Mouse (Mus musculus) lung, embryonic 14.5 days (tissue): ENCODE results near the gene Lekr1. TPM values are rescaled to one million over a fixed set of nuclear protein-coding genes. Genes with fewer than 3 reads are reported as not detected.
A peak's percentile ranks its signal among the peaks of the same experiment; 100 is the strongest.

Source experiments
- ATAC-seq: fragments of 200-750 bp; cut with Nextera tagmentation; 2 replicates; pipeline ENCODE4 v1.8.0; 2017; ENCODE audit warnings: mild to moderate bottlenecking, moderate TSS enrichment, moderate library complexity; ENCODE audit not compliant: insufficient read depth
- DNase-seq: peaks from one replicate; pipeline ENCODE4 v3.0.0-alpha.2; 2015
- H3K27ac ChIP-seq: fragments of 300-500 bp; sonication (generic); 2 replicates; pipeline ENCODE4 v1.5.1; 2014; ENCODE audit warnings: low read depth, mild to moderate bottlenecking, moderate library complexity
- H3K27me3 ChIP-seq: fragments of 300-500 bp; sonication (generic); 2 replicates; pipeline ENCODE4 v1.6.1; 2014; ENCODE audit warnings: low read length, control low read depth; ENCODE audit not compliant: insufficient read depth
- H3K36me3 ChIP-seq: fragments of 300-500 bp; sonication (generic); 2 replicates; pipeline ENCODE4 v1.6.1; 2014; ENCODE audit warnings: control low read depth; ENCODE audit not compliant: insufficient read depth
- H3K4me1 ChIP-seq: fragments of 300-500 bp; sonication (generic); 2 replicates; pipeline ENCODE4 v1.6.1; 2014; ENCODE audit warnings: antibody characterized with exemption, control low read depth; ENCODE audit not compliant: insufficient read depth
- H3K4me2 ChIP-seq: fragments of 300-500 bp; sonication (generic); 2 replicates; pipeline ENCODE4 v1.6.1; 2014; ENCODE audit warnings: mild to moderate bottlenecking
- H3K4me3 ChIP-seq: fragments of 300-500 bp; sonication (generic); 2 replicates; pipeline ENCODE4 v1.5.1; 2014; ENCODE audit warnings: low read depth, low read length
- H3K9ac ChIP-seq: fragments of 300-500 bp; sonication (generic); 2 replicates; pipeline ENCODE4 v1.6.1; 2014
- H3K9me3 ChIP-seq: fragments of 300-500 bp; sonication (generic); 2 replicates; pipeline ENCODE4 v1.6.1; 2016; ENCODE audit warnings: low read depth, low read length, control low read depth
- CTCF ChIP-seq: IDR thresholded peaks from 2 replicates; pipeline ENCODE4 v1.5.1; 2016; ENCODE audit warnings: antibody characterized with exemption, low read depth
- WGBS: fragments of 180-500 bp; shearing (Covaris S2); extraction: QIAGEN DNeasy Blood & Tissue Kit; methylation state at CpG from one replicate; pipeline ENCODE4 v1.1.7; 2014; 5-methylcytosine and 5-hydroxymethylcytosine counted together
- polyA plus RNA-seq: library from polyadenylated mRNA; unstranded; fragments of >200 nt; fragmentation: Nextera tagmentation; extraction: Ambion mirVana; gene quantifications from 2 replicates; pipeline ENCODE4 v1.2.1, GENCODE M21; 2014

Gene Lekr1
- polyA plus RNA-seq, 1 experiment from 2014 or later: 9.5 TPM

DNA sequence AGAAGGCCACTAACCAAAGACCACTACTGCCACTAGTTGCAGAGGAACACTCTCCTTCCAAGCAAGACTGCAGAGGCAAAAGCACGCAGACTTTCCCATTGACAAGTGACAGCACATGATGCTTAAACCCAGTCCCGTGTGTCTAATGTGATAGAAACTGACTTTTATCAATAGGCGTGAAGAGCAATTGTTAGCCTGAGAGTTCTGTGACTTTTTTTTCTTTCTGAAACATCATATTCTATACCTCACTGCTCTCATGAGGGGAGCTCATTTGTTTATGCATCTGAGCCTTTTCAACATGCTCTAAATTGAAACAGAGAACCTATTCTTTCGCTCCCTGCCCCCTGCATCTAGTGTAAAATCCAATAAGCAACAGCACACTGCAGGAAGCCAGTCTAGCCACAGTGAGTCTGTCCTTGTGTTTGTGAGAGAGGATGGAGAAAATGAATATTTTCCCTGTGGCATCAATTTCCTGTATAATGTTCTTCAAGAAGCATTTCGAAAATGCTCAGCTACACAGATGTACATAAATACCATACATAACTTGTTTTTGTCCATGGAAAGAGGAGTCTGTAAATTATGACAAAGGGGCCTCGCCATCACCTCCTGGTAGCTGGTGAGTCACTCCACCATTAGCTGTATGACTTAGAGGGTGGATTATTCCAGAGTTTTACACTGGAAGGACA is 38.9 kb upstream of the Lekr1 start:
- no peak for TF ChIP-seq CTCF
- Histone ChIP-seq H3K4me1 (no peaks in the 10 kb centered on the region), H3K4me2 (no peak overlapping the region), H3K9me3 (no peaks in the 10 kb centered on the region), H3K27ac (no peak overlapping the region), H3K4me3 (no peak overlapping the region), H3K36me3 (no peaks in the 10 kb centered on the region), H3K9ac (no peak overlapping the region), H3K27me3 (no peaks in the 10 kb centered on the region)
- DNase-seq (no peak), ATAC-seq (no peak)
- WGBS: 84% methylated on average over 6 of the region's 6 CpGs

DNA sequence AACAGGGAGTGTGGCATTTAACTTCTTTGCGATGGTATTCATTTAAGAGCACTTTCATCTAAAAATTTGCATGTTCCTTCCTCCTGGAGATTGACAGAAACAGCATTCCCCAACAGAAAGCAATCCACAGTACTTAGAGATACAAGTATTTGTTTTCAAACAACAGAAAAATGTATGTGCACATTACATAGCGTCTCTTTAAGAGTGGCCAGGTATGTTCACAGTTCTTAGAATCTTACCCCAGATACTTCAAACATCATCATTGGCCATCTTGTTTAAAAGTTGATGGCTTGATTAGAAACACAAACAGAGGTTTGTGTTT is 38.4 kb upstream of the Lekr1 start:
- no peak for DNase-seq
- no peak overlapping the region for H3K27ac ChIP-seq
- no peaks in the 10 kb centered on the region for H3K27me3 ChIP-seq
- ATAC-seq: no peak
- no peak overlapping the region for H3K4me2 ChIP-seq
- no peak overlapping the region for H3K4me3 ChIP-seq
- H3K9ac ChIP-seq: no peak overlapping the region
- no peaks in the 10 kb centered on the region for H3K36me3 ChIP-seq
- 74% methylated on average over 2 of the region's 2 CpGs for WGBS
- H3K9me3 ChIP-seq: no peaks in the 10 kb centered on the region
- no peak for TF ChIP-seq CTCF
- no peaks in the 10 kb centered on the region for H3K4me1 ChIP-seq

DNA sequence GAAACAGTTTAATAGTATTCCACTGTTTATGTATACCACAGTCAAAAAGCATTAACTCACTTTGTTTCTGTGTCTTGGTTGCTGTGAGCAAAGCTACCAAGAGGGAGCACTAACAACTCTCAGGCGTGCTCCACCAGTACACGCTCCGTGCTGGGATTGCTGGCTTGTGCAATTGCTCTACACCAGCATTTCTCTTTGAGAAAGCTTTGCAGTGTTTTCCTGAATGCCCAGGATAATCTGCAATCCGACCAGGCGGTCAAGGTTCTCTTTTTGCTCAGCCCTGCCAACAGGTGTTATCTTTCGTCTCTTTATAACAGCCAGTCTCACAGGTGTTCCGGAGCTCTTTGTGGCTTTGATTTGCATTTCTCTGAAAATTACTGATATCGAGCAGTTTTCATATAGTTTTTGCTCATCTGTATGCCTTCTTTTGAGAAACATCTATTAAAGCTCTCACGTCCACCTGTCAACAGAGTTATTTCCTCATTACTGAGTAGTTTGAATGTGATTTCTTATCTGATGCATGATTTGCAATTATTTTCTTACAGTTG is 36.4 kb upstream of the Lekr1 start:
- 73% methylated on average over 9 of the region's 9 CpGs for WGBS
- H3K9me3 ChIP-seq: no peaks in the 10 kb centered on the region

DNA sequence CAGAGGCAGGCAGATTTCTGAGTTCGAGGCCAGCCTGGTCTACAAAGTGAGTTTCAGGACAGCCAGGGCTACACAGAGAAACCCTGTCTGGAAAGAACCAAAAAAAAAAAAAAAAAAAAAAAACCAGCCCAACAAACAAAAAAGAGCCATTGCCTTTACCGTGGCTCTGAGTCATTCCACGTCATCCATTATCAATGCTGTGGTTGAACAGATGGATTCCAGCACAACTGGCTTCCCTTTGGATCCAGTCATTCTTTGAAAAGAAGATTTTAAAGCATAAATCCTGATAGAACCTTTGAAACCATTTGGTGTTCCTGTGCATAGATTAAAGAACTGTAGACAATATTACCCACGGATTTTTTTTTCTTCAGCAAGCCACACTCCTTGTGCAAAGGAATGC is 32.4 kb upstream of the Lekr1 start:
- WGBS: 44% methylated on average over 4 of the region's 4 CpGs
- H3K4me1 ChIP-seq: peaks cover 3% of the 10 kb centered on the region; the same call in 1 of the 2 replicates
- TF ChIP-seq CTCF: no peak
- DNase-seq: no peak
- ATAC-seq: no peak
- H3K4me2 ChIP-seq: no peak overlapping the region
- H3K27ac ChIP-seq: no peak overlapping the region
- no peaks in the 10 kb centered on the region for H3K36me3 ChIP-seq
- no peaks in the 10 kb centered on the region for H3K27me3 ChIP-seq
- no peaks in the 10 kb centered on the region for H3K9me3 ChIP-seq
- H3K9ac ChIP-seq: no peak overlapping the region
- H3K4me3 ChIP-seq: no peak overlapping the region

More for the DNA sequence above, 36.4 kb upstream of the Lekr1 start:
- no peaks in the 10 kb centered on the region for H3K36me3 ChIP-seq
- no peaks in the 10 kb centered on the region for H3K4me1 ChIP-seq
- H3K27ac ChIP-seq: no peak overlapping the region
- H3K9ac ChIP-seq: no peak overlapping the region
- DNase-seq: no peak
- no peak overlapping the region for H3K4me3 ChIP-seq
- no peaks in the 10 kb centered on the region for H3K27me3 ChIP-seq
- no peak overlapping the region for H3K4me2 ChIP-seq
- ATAC-seq: no peak
- TF ChIP-seq CTCF: no peak

DNA sequence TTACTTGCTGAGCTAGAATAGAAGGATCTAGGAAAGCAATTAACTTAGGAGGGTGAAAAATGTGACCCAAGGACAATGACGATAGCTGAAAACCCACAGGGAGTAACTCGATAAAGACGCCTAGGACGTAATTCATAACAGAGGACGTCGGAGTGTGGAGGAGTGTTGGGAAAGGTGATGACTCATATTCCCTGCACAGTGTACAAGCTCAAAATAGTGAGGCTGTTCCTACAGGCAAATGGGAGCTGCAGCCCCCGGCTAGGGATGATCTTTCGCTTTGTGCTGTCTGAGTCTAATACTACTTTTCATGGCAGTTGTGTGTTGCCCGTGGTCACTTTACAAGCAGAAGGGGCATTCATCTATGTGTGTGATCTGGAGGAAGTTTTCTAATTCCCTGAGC is 30.0 kb upstream of the Lekr1 start:
- H3K36me3 ChIP-seq: no peaks in the 10 kb centered on the region
- no peak overlapping the region for H3K9ac ChIP-seq
- no peak for ATAC-seq
- WGBS: 30% methylated on average over 9 of the region's 9 CpGs
- H3K9me3 ChIP-seq: no peaks in the 10 kb centered on the region
- H3K4me3 ChIP-seq: no peak overlapping the region
- H3K27ac ChIP-seq: no peak overlapping the region
- peaks cover 3% of the 10 kb centered on the region; the same call in 1 of the 2 replicates for H3K4me1 ChIP-seq
- DNase-seq: no peak
- no peak for TF ChIP-seq CTCF
- H3K4me2 ChIP-seq: no peak overlapping the region
- no peaks in the 10 kb centered on the region for H3K27me3 ChIP-seq

DNA sequence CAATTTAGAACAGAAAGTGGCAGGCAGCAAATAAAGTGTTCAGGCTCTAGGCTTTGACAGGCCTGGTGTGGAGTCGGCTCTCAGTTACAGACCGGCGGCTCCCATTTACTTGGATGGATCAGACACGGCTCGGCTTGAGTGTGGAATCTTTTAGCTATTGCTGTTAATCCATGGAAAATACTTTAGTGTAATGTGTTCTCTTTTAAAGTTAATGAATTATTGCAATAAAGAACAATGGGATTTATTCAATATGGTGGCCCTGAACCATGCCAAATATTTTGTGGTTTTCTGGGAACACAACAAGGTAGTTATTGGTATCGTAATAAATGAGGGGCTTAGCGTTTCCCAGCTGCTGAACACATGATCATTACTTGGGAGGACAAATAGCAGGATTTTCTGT is 28.7 kb upstream of the Lekr1 start:
- H3K36me3 ChIP-seq: no peaks in the 10 kb centered on the region
- DNase-seq: peak; percentile 36
- H3K9ac ChIP-seq: no peak overlapping the region
- 35% methylated on average over 7 of the region's 7 CpGs for WGBS
- H3K9me3 ChIP-seq: no peaks in the 10 kb centered on the region
- no peak overlapping the region for H3K4me2 ChIP-seq
- no peak for TF ChIP-seq CTCF
- peaks cover 3% of the 10 kb centered on the region; the same call in 1 of the 2 replicates for H3K4me1 ChIP-seq
- H3K4me3 ChIP-seq: no peak overlapping the region
- H3K27ac ChIP-seq: no peak overlapping the region
- ATAC-seq: no peak
- no peaks in the 10 kb centered on the region for H3K27me3 ChIP-seq

DNA sequence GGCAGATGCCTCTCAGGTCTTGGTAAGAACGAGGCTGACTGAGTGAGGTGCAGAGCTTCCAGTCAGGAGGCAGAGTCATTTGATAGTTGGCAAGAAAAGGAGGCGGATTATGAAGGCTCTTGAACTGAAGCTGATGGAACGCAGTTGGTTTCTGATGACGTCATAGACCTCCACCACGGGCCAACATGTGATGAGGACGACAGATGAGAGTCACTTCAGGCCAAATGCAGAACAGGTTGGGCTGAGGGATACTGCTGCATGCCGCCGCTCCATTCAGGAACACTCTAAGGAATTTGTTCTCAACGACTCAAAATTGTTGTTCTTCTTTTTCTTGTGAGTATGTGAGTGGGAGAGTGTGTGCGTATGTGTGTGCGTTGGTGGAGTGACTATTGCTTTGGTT is 27.1 kb upstream of the Lekr1 start:
- Histone ChIP-seq H3K27me3 (no peaks in the 10 kb centered on the region), H3K4me3 (no peak overlapping the region), H3K4me2 (no peak overlapping the region), H3K36me3 (no peaks in the 10 kb centered on the region), H3K27ac (no peak overlapping the region), H3K9me3 (no peaks in the 10 kb centered on the region), H3K9ac (no peak overlapping the region), H3K4me1 (peaks cover 3% of the 10 kb centered on the region; the same call in 1 of the 2 replicates)
- WGBS: 64% methylated on average over 11 of the region's 11 CpGs
- DNase-seq: peak; percentile 25
- TF ChIP-seq CTCF: no peak
- ATAC-seq: no peak; the same call in 1 of the 2 replicates
